Mouse (Mus musculus): ENCODE results near the gene Psmd11.

The Psmd11 gene

GRCm38 (mm10) chr11:80505581-80505980 is 77.2 kb downstream of the Psmd11 start:
- no peak for DNase-seq (ENCODE audit: low spot score)

- DNase-seq (ENCODE audit: low spot score): no peak
Observed at GRCm38 (mm10) chr11:80506483-80506882, 78.1 kb downstream of the Psmd11 start.

DNA sequence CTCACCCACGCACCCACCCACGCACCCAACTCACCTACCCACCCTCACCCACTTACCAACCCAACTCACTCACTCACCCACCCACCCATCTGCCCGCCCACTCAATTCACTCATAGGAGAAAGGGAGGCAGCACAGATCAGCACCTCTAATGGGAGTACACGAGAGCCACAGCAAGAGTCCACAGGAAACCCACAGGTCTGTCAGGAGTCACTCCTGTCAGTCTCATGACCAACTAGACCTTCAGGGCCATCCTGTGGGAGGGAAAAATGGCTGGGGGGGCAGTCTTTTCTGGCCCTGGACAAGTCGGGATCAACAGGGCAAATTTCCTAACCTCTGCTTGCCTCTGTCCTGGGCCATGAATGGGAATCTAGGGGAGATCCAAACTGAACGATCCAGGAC is 79.4 kb downstream of the Psmd11 start:
- DNase-seq (ENCODE audit: low spot score): no peak

DNA sequence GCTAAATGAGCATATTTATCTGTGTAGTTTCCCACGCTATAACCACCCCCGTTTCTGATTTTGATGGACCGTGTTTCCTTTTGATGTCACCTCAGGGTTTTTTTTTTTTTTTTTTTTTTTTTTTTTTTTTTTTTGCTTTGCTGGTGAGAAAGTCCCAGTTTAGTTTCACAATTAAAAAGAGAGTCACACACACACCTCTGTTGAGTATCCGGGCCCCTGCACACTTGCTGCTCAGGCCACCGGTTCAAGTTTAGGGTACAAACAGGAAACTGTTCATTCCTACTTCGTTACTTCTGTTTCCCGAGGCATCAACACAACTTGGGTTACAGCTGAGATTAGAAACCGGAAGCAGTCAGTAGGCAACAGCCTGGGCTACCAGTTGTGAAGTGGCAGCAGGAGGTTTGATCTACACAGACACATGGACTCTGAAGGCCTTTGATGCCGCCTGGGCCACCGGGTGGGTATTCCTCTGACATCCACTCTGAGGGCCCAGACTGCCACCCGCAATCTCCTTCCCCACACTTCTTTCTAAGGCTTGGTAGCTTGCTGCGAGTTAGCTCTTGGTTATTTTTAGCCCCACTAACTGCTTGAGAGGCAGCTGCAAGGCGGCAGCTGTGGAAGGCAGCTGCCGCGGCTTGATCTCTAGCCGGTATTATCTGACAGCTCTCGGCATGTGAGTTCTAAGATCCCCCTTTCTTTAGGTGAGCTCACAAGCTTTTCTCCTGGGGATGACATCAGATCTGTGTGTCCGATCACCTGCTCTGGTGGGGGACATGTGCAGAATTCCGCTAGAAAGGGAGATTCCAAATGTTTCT is 80.2 kb downstream of the Psmd11 start:
- DNase-seq (ENCODE audit: low spot score): peak; percentile 49

- no peak for DNase-seq (ENCODE audit: low spot score)
Observed at GRCm38 (mm10) chr11:80509176-80509506, 80.7 kb downstream of the Psmd11 start.

GRCm38 (mm10) chr11:80510124-80510523 is 81.7 kb downstream of the Psmd11 start:
- no peak for DNase-seq (ENCODE audit: low spot score)

DNA sequence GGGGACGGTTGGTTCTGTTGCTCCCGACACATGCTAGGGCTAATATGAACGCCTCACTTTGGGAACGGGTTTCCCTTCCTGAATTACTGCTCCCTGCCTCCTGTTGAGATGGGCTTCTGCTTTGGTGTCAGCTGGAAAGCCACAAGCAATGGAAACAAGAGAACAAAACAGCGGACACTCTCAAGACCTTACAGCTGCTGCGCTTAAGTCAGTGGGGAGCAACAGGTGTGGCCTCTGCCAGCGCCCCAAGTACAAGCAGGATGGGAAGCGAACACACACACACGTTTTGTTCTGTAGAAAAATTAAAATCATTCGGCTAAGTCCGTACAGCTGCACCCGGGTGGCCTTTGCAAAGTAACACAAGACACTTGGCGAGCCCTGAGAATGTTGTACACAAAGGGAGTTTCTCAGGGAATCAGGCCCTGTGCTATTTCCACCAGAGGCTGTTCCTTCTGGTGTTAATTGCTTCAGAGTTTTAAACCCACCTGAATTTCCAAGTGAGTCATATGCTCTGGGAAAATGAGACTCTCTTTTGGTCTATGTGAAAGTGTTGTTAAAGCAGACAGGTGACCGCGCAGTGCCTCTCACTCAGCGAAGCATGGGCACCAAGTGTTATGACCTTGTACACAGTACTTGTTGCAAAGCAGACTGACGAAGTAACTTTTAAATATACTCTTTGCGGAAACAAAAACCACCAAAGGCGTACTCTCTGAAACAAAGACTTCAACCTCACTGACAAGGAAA is 84.1 kb downstream of the Psmd11 start:
- no peak for DNase-seq (ENCODE audit: low spot score)

GRCm38 (mm10) chr11:80513796-80514195 is 85.4 kb downstream of the Psmd11 start:
- no peak for DNase-seq (ENCODE audit: low spot score)

DNA sequence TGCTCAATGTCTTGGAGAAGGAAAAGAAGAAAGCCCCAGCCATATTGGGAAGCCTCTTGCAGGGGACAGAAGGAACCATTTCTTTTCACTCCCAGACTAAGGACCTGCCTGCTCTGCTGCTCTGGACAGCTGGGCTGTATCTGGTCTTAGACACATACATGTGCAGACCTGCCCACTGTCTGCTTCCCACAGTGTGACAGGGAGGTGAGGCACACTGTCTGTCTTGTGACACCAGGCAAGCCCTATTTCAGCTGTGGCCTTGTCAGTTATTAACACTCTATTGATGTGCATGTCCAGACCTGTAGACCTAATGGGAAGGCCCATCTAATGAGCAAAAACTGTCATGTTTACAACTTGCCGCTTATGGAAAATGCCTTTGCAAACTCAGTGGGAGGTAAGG is 86.9 kb downstream of the Psmd11 start:
- DNase-seq (ENCODE audit: low spot score): no peak

DNA sequence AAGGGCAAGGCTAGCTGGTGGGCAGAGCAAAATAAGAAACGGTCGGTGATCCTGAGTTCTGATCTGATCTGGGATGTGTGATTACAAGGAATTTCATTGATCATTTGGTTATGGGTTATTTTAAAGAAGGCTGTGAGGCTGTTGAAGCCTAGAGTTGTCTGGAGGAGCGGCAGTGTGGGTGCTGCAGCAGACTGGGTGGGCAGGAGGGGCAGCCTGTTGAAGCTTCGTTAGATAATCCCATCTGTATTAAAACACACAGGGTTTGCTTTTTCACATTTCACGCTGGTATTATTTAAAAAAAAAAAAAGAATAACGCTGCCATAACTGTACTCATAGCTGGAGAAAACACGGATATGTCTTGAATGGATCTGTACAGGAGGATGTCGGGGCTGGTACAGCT is 87.5 kb downstream of the Psmd11 start:
- DNase-seq (ENCODE audit: low spot score): no peak

DNA sequence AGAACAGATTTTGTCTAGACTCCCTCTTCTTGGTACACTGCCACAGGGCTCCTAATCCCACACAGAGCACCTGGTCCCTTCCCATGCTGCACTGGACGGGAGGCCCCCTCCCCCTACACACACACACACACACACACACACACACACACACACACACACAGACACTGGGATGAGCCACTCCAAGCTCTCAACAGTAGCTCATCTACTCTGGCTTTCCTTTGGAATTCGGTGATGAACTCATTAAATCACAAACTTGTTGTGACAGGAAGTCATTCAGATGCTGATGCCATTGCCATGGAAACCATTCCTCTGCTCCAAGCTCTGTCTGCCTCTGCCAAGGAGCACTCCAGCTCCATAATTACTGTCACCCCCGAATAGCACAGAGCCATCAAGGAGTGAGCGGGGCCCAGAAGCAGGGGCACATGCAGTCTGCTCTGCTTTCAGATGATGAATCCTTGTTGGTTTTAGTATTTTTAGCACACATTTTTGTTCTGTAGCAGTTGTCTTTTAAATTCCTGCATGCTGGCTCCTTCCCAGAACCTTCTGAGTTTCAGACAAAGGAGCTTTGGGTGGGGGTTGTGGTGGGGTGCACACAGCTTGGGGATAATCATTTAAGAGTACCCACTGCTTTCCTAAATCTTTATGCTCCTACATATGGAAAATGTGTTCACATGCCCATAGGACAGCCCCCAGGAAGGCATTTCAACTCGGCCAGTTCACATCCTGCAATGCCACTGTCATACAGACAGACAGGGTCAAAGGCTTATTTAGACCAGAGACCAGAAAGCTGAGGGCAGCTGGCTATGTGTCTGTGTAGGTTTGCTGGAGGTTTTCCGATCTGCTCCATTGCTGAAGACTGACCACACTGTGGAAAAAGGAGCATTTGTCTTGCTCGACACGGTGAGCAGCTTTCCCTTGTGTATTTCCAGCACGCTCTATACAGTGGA is 90.3 kb downstream of the Psmd11 start:
- no peak for DNase-seq (ENCODE audit: low spot score)

DNA sequence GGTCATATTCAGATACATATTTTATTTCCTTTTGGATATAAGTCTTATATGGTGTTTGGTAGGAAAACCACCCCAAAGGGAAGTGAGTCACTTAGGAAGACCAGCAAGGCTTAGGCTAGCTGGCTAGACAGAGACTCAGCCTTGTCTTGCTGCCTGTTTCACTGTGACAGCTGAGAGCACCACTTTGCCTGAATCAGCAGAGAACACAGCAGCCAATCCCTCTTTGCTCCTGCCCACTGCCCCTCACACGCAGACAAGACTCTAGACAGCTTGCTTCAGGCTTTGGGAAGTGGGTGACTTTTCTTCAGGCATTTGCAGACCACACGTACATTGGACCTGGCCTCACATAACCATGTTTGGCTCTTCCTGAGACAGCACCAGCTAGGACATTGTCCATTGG is 92.7 kb downstream of the Psmd11 start:
- no peak for DNase-seq (ENCODE audit: low spot score)

Data from spleen, adult 12 weeks (tissue).